ENCODE assay signal across 8 mouse cellular contexts in the genomic region with DNA sequence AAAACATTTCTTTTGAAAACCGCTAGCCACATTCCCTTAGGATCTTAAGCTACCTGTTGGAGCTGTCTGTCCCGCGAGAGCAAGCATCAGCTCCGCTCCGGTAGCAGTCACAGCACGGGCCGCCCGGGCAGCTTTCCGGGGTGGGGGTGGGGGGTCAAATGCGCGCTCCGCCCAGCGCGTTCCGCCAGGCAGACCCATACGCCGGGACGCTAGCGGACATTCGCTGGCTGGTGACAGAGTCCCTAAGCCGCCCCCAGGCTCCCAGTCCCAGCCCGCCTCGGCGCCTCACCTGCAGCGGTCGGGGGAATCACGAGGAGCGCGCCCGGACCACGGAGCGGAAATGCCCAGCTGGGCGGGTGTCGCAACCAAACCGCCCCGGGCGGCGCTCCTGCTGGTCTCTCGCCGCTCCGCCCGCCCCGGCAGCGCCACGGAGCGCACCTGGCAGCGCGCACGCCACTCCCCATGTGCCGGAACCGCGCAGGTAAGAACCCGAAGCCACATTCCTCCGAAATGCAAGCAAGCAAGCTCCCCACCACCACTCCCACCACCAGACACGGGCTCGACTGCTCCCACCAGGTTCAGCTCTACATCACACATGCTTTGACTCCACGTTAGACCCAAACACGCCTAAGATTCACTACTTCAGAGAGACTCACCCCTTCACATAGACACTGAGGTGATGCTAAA. TPM values are rescaled to one million over a fixed set of nuclear protein-coding genes. Genes with fewer than 3 reads are reported as not detected.
A peak's percentile ranks its signal among the peaks of the same experiment; 100 is the strongest.
DNase-seq lines count a peak whose midpoint lies in the region; ATAC-seq and TF ChIP-seq lines count a peak whose summit lies in the region.

No protein-coding gene starts in this region.

- no peak for TF ChIP-seq POLR2A in limb, embryonic 14.5 days (IDR thresholded peaks at IDR 0.05; ENCODE audit: borderline replicate concordance, extremely low read depth, insufficient read depth, insufficient read length)
- no peak for TF ChIP-seq POLR2A in spleen, adult 2 months (IDR thresholded peaks at IDR 0.05; ENCODE audit: low read depth, low read length)

- no peak for TF ChIP-seq CTCF in spleen, adult 2 months (IDR thresholded peaks at IDR 0.05; ENCODE audit: extremely low read depth, insufficient read depth, insufficient read length, insufficient replicate concordance)

- H3K27ac ChIP-seq in embryonic facial prominence, embryonic 12.5 days: no peak overlapping the region
- H3K27ac ChIP-seq in limb, embryonic 14.5 days (replicated peaks; ENCODE audit: low read depth, low read length): no peak overlapping the region
- H3K27ac ChIP-seq in midbrain, embryonic 15.5 days: no peak overlapping the region
- peak overlapping the region; percentile 31; the same call in 1 of the 2 replicates for H3K27ac ChIP-seq in spleen, adult 2 months (ENCODE audit: insufficient read depth, low read length)

- H3K36me3 ChIP-seq in embryonic facial prominence, embryonic 12.5 days: no peaks in the 10 kb centered on the region
- no peaks in the 10 kb centered on the region for H3K36me3 ChIP-seq in limb, embryonic 14.5 days (ENCODE audit: control insufficient read depth, insufficient read depth, low read length)
- 0 out of 2 replicates have a peak, but pooled peaks cover 3% of the 10 kb centered on the region for H3K36me3 ChIP-seq in midbrain, embryonic 15.5 days (replicated peaks)
- H3K36me3 ChIP-seq in spleen, adult 2 months (ENCODE audit: control insufficient read depth, insufficient read depth, low read length): no peaks in the 10 kb centered on the region

- peak overlapping the region; percentile 53 for H3K4me3 ChIP-seq in embryonic facial prominence, embryonic 12.5 days
- peak overlapping the region; percentile 67 for H3K4me3 ChIP-seq in limb, embryonic 14.5 days (replicated peaks; ENCODE audit: low read length)
- H3K4me3 ChIP-seq in midbrain, embryonic 15.5 days: peak overlapping the region; percentile 62
- peak overlapping the region; percentile 75 for H3K4me3 ChIP-seq in spleen, adult 2 months (ENCODE audit: extremely low read depth, insufficient read depth, insufficient read length)

- ATAC-seq in embryonic facial prominence, embryonic 12.5 days (ENCODE audit: insufficient number of reproducible peaks, insufficient read depth, low FRiP score, low TSS enrichment): peak; percentile 79
- ATAC-seq in limb, embryonic 14.5 days (ENCODE audit: low FRiP score, low read depth): peak; percentile 67
- peak; percentile 87 for ATAC-seq in midbrain, embryonic 15.5 days (replicated peaks)

- H3K9me3 ChIP-seq in embryonic facial prominence, embryonic 12.5 days: no peaks in the 10 kb centered on the region
- no peaks in the 10 kb centered on the region for H3K9me3 ChIP-seq in limb, embryonic 14.5 days (ENCODE audit: control insufficient read depth, low read length)
- no peaks in the 10 kb centered on the region for H3K9me3 ChIP-seq in midbrain, embryonic 15.5 days

- whole genome bisulfite sequencing in embryonic facial prominence, embryonic 12.5 days: under 1% methylated on average over 54 of the region's 58 CpGs
- under 1% methylated on average over 43 of the region's 58 CpGs for WGBS in limb, embryonic 14.5 days
- under 1% methylated on average over 58 of the region's 58 CpGs for WGBS in midbrain, embryonic 15.5 days
- 1% methylated on average over 58 of the region's 58 CpGs for WGBS in spleen, adult 2 months

- no peaks in the 10 kb centered on the region for H3K4me1 ChIP-seq in embryonic facial prominence, embryonic 12.5 days
- H3K4me1 ChIP-seq in limb, embryonic 14.5 days (ENCODE audit: control insufficient read depth, insufficient read depth, low read length): no peaks in the 10 kb centered on the region
- H3K4me1 ChIP-seq in midbrain, embryonic 15.5 days: peaks cover 8% of the 10 kb centered on the region
- no peaks in the 10 kb centered on the region; the same call in 1 of the 2 replicates for H3K4me1 ChIP-seq in spleen, adult 2 months (ENCODE audit: control insufficient read depth, insufficient read depth, insufficient read length)

- H3K27me3 ChIP-seq in embryonic facial prominence, embryonic 12.5 days: no peaks in the 10 kb centered on the region
- H3K27me3 ChIP-seq in limb, embryonic 14.5 days (ENCODE audit: control insufficient read depth, insufficient read depth, low read length): no peaks in the 10 kb centered on the region
- H3K27me3 ChIP-seq in midbrain, embryonic 15.5 days (replicated peaks): peaks cover 15% of the 10 kb centered on the region; the same call in 1 of the 2 replicates
- no peaks in the 10 kb centered on the region for H3K27me3 ChIP-seq in spleen, adult 2 months (ENCODE audit: control insufficient read depth, insufficient read depth, low read length)

- peak overlapping the region; percentile 58 for H3K9ac ChIP-seq in embryonic facial prominence, embryonic 12.5 days
- H3K9ac ChIP-seq in limb, embryonic 14.5 days (ENCODE audit: low read depth, low read length, severe bottlenecking): peak overlapping the region; percentile 64
- peak overlapping the region; percentile 61 for H3K9ac ChIP-seq in midbrain, embryonic 15.5 days

- DNase-seq in 3T3-L1 (ENCODE audit: low read depth, low spot score): peak; percentile 67
- DNase-seq in adrenal gland, postnatal 25 days: peak; percentile 73
- DNase-seq in heart, adult 18-20 months: peak; percentile 57 to 71
- peak; percentile 88 for DNase-seq in kidney, adult 18-20 months
- DNase-seq in limb, embryonic 14.5 days (ENCODE audit: low spot score): peak; percentile 55
- peak; percentile 29 to 56 for DNase-seq in spleen, adult 2 months (ENCODE audit: low read depth in 1 of 2, low spot score in 2 of 2)

- peak overlapping the region; percentile 84 for H3K4me2 ChIP-seq in embryonic facial prominence, embryonic 12.5 days (replicated peaks)
- peak overlapping the region; percentile 94 for H3K4me2 ChIP-seq in limb, embryonic 14.5 days (replicated peaks; ENCODE audit: low read depth, low read length, severe bottlenecking)
- peak overlapping the region; percentile 99 for H3K4me2 ChIP-seq in midbrain, embryonic 15.5 days

RNA-seq across cellular contexts. Expression of a gene that starts 0.6 kb away (rescaled TPM):
- total RNA-seq in adrenal gland, postnatal 25 days (2021): 44.9 and 60.4 TPM in 2 replicates
- 9.4 and 10.5 TPM in 2 replicates for polyA plus RNA-seq in embryonic facial prominence, embryonic 12.5 days (2016; fragmentation: Nextera tagmentation; extraction: Ambion mirVana)
- 10 to 100 TPM; 24.9 to 25.7 TPM for total RNA-seq in heart, adult 18-20 months (2021)
- 7.7 and 9.1 TPM in 2 replicates for polyA plus RNA-seq in limb, embryonic 14.5 days (2012; rRNA removed)
- 6.6 and 10.0 TPM in 2 replicates for polyA plus RNA-seq in limb, embryonic 14.5 days (2014; fragmentation: Nextera tagmentation; extraction: Ambion mirVana)
- polyA plus RNA-seq in midbrain, embryonic 15.5 days (2015; fragmentation: Nextera tagmentation; extraction: Ambion mirVana): 10.3 TPM in 2 replicates
- 24.6 and 26.1 TPM in 2 replicates for polyA plus RNA-seq in spleen, adult 2 months (2012; rRNA removed)
